Mouse (Mus musculus): ENCODE data around the gene Rhobtb1. TPM values are rescaled to one million over a fixed set of nuclear protein-coding genes. Genes with fewer than 3 reads are reported as not detected.

The Rhobtb1 gene
- polyA plus RNA-seq, 1 experiment from 2014 or later: 9.0 TPM

- Histone ChIP-seq H3K4me3 (no peak overlapping the region), H3K36me3 (peaks cover 13% of the 10 kb centered on the region), H3K9me3 (replicated peaks) (no peaks in the 10 kb centered on the region), H3K4me1 (no peaks in the 10 kb centered on the region), H3K27me3 (replicated peaks) (no peaks in the 10 kb centered on the region), H3K9ac (no peak overlapping the region), H3K27ac (no peak overlapping the region), H3K4me2 (no peak overlapping the region)
- ATAC-seq: no peak
- 60% methylated on average over 6 of the region's 6 CpGs for WGBS (ENCODE audit: insufficient replicate concordance)
Observed at GRCm38 (mm10) chr10:69288720-69289119, 137.5 kb downstream of the Rhobtb1 start.

DNA sequence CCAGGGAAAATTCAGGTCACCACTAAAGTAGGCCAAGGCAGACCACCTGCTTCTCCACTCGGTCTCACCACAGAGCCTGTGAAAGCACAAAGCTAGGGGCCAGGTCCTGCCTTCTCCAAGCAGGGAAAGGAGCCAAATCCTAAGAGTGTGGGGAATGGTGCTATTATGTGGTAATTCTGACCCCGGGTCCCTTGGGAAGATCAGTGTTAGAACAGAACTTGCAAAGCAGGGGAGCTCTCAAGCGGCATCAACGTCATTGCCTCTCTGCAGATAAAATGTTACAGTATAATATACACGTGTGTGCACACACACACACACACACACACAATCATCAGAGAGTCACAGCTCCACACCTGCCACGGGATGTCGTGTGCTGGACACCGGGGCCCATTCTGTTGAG lies 139.5 kb downstream of the Rhobtb1 start:
- H3K9me3 ChIP-seq (replicated peaks): no peaks in the 10 kb centered on the region
- H3K4me1 ChIP-seq: peaks cover under 1% of the 10 kb centered on the region; the same call in 1 of the 2 replicates
- H3K27me3 ChIP-seq (replicated peaks): no peaks in the 10 kb centered on the region
- no peak overlapping the region for H3K4me2 ChIP-seq
- H3K27ac ChIP-seq: no peak overlapping the region
- 77% methylated on average over 8 of the region's 8 CpGs for WGBS (ENCODE audit: insufficient replicate concordance)
- H3K4me3 ChIP-seq: no peak overlapping the region
- no peak for ATAC-seq
- H3K36me3 ChIP-seq: peaks cover 9% of the 10 kb centered on the region; the same call in 1 of the 2 replicates
- no peak overlapping the region for H3K9ac ChIP-seq

DNA sequence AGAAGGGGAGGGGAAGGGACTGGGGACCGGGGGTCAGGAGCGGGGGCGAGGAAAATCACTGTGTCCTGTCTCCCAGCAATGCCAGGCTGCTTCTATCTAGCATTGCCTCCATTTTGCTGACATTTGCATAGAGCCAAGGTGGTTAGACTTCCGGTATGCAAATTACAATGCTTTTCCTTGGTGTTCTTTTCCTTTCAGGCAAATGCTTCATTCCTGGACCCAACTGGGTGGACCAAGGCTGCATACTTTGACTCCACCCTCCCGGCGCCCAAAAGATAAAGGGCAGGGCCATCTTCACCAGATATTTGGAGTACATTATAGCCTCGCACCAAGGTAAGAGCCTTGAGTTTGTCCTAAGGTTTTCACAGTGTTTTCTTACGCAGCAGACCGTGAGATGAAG lies 144.7 kb downstream of the Rhobtb1 start:
- Histone ChIP-seq H3K4me2 (no peak overlapping the region), H3K4me3 (no peak overlapping the region), H3K9me3 (replicated peaks) (no peaks in the 10 kb centered on the region), H3K27me3 (replicated peaks) (no peaks in the 10 kb centered on the region), H3K36me3 (no peaks in the 10 kb centered on the region), H3K9ac (no peak overlapping the region), H3K4me1 (peaks cover 7% of the 10 kb centered on the region; the same call in 1 of the 2 replicates), H3K27ac (no peak overlapping the region)
- ATAC-seq: no peak
- 76% methylated on average over 9 of the region's 9 CpGs for WGBS (ENCODE audit: insufficient replicate concordance)

GRCm38 (mm10) chr10:69299985-69300384 lies 148.8 kb downstream of the Rhobtb1 start:
- no peak overlapping the region for H3K4me3 ChIP-seq
- no peak overlapping the region for H3K27ac ChIP-seq
- no peak overlapping the region for H3K9ac ChIP-seq
- H3K27me3 ChIP-seq (replicated peaks): no peaks in the 10 kb centered on the region
- H3K4me2 ChIP-seq: no peak overlapping the region
- H3K36me3 ChIP-seq: no peaks in the 10 kb centered on the region
- no peaks in the 10 kb centered on the region for H3K9me3 ChIP-seq (replicated peaks)
- no peak for ATAC-seq
- WGBS (ENCODE audit: insufficient replicate concordance): 67% methylated on average over 7 of the region's 7 CpGs
- peaks cover 13% of the 10 kb centered on the region for H3K4me1 ChIP-seq

GRCm38 (mm10) chr10:69302667-69303066 lies 151.4 kb downstream of the Rhobtb1 start:
- Histone ChIP-seq H3K4me1 (peaks cover 25% of the 10 kb centered on the region), H3K9ac (no peak overlapping the region), H3K27ac (no peak overlapping the region), H3K4me2 (no peak overlapping the region), H3K36me3 (no peaks in the 10 kb centered on the region), H3K4me3 (no peak overlapping the region), H3K9me3 (replicated peaks) (no peaks in the 10 kb centered on the region), H3K27me3 (replicated peaks) (no peaks in the 10 kb centered on the region)
- no peak for ATAC-seq
- WGBS (ENCODE audit: insufficient replicate concordance): 60% methylated on average over 3 of the region's 3 CpGs

GRCm38 (mm10) chr10:69304819-69305218 lies 153.6 kb downstream of the Rhobtb1 start:
- H3K27me3 ChIP-seq (replicated peaks): no peaks in the 10 kb centered on the region
- peak overlapping the region; percentile 49; the same call in 1 of the 2 replicates for H3K4me2 ChIP-seq
- H3K36me3 ChIP-seq: no peaks in the 10 kb centered on the region
- no peak overlapping the region for H3K4me3 ChIP-seq
- peaks cover 25% of the 10 kb centered on the region for H3K4me1 ChIP-seq
- ATAC-seq: no peak
- no peaks in the 10 kb centered on the region for H3K9me3 ChIP-seq (replicated peaks)
- no peak overlapping the region for H3K9ac ChIP-seq
- 59% methylated on average over 3 of the region's 3 CpGs for WGBS (ENCODE audit: insufficient replicate concordance)
- peak overlapping the region; percentile 73 for H3K27ac ChIP-seq

GRCm38 (mm10) chr10:69305600-69305999 lies 154.4 kb downstream of the Rhobtb1 start:
- Histone ChIP-seq H3K9me3 (replicated peaks) (no peaks in the 10 kb centered on the region), H3K27ac (peak overlapping the region; percentile 73), H3K4me1 (peaks cover 25% of the 10 kb centered on the region), H3K4me3 (0 out of 2 replicates have a peak overlapping the region, but pooled peaks have one; percentile 0), H3K9ac (no peak overlapping the region), H3K4me2 (peak overlapping the region; percentile 49), H3K27me3 (replicated peaks) (no peaks in the 10 kb centered on the region), H3K36me3 (no peaks in the 10 kb centered on the region)
- ATAC-seq: peak; percentile 73
- WGBS (ENCODE audit: insufficient replicate concordance): 38% methylated on average over 7 of the region's 7 CpGs

DNA sequence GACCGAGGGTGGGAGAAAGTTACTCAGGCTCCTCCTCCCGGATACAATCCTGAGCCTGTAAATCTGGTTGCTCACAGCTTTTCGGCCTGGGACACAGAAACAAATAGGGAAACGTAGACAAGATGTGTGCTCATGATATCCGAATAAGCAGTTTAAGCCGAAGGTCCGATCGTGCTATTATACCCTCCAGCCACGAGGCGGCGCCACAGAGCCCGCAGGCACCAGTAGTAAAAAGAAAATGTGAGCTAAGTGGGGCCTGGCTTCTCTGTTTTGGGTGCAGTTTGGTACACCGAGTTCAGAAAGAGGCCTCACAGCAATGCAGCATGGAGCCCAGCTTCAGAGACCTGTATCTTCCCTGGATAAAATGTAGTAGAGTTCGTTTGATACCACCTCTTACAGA lies 155.0 kb downstream of the Rhobtb1 start:
- WGBS (ENCODE audit: insufficient replicate concordance): 32% methylated on average over 14 of the region's 14 CpGs
- Histone ChIP-seq H3K4me3 (no peak overlapping the region), H3K9me3 (replicated peaks) (no peaks in the 10 kb centered on the region), H3K27me3 (replicated peaks) (no peaks in the 10 kb centered on the region), H3K4me2 (peak overlapping the region; percentile 49), H3K9ac (0 out of 2 replicates have a peak overlapping the region, but pooled peaks have one; percentile 22), H3K27ac (peak overlapping the region; percentile 73), H3K4me1 (peaks cover 25% of the 10 kb centered on the region), H3K36me3 (no peaks in the 10 kb centered on the region)
- 0 out of 2 replicates have a peak, but pooled peaks have one; percentile 14 for ATAC-seq

DNA sequence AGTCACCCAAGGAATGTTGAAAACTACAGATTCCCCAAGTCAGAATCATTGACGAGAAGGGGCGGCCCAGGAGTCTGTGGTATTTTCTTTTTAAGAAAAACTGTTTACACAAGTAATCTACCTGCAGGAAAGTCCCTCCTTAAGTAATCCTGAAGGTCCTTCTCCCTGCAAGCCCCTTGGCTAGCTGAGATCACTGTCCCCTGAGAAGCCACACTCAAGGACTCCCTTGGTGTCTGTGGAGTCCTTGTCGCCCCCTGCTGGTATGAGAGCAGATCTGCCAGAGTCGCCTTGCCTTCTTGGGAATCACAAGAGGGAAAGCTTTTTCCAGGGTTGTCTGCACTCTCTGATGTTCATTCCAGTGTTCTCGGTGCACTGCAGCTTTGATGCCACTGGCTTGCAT lies 155.8 kb downstream of the Rhobtb1 start:
- H3K9me3 ChIP-seq (replicated peaks): no peaks in the 10 kb centered on the region
- no peak overlapping the region for H3K4me2 ChIP-seq
- H3K4me3 ChIP-seq: no peak overlapping the region
- no peaks in the 10 kb centered on the region for H3K27me3 ChIP-seq (replicated peaks)
- WGBS (ENCODE audit: insufficient replicate concordance): 42% methylated on average over 5 of the region's 5 CpGs
- H3K27ac ChIP-seq: no peak overlapping the region
- ATAC-seq: no peak
- no peak overlapping the region for H3K9ac ChIP-seq
- H3K36me3 ChIP-seq: no peaks in the 10 kb centered on the region
- H3K4me1 ChIP-seq: peaks cover 25% of the 10 kb centered on the region

GRCm38 (mm10) chr10:69309109-69309508 lies 157.9 kb downstream of the Rhobtb1 start:
- no peak overlapping the region for H3K27ac ChIP-seq
- H3K9ac ChIP-seq: no peak overlapping the region
- no peaks in the 10 kb centered on the region for H3K9me3 ChIP-seq (replicated peaks)
- 41% methylated on average over 5 of the region's 5 CpGs for WGBS (ENCODE audit: insufficient replicate concordance)
- no peaks in the 10 kb centered on the region for H3K36me3 ChIP-seq
- no peaks in the 10 kb centered on the region for H3K27me3 ChIP-seq (replicated peaks)
- peaks cover 25% of the 10 kb centered on the region for H3K4me1 ChIP-seq
- ATAC-seq: no peak
- H3K4me3 ChIP-seq: no peak overlapping the region
- no peak overlapping the region for H3K4me2 ChIP-seq

DNA sequence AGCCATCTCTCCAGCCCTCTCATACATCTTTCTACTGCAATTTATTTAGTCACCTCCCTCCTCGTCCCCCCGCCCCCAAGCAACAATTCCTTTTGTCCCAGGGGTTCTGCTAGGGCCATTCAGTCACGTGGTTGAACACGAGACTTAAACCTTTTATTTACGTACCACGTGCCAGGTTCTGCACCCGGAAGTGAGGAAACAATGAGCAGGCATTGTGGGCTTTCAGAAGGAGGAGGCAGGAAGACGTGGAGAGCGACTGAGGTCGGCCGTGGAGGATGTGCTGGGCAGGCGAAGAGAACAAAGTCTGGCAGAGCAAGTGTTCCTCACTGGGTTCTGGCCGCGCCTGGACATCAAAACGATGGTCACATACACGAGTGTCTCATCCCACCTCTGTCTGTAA lies 160.6 kb downstream of the Rhobtb1 start:
- H3K4me1 ChIP-seq: 0 out of 2 replicates have a peak, but pooled peaks cover under 1% of the 10 kb centered on the region
- H3K27ac ChIP-seq: no peak overlapping the region
- no peaks in the 10 kb centered on the region for H3K27me3 ChIP-seq (replicated peaks)
- WGBS (ENCODE audit: insufficient replicate concordance): 64% methylated on average over 16 of the region's 16 CpGs
- H3K9ac ChIP-seq: no peak overlapping the region
- H3K9me3 ChIP-seq (replicated peaks): no peaks in the 10 kb centered on the region
- no peak for ATAC-seq
- H3K4me3 ChIP-seq: no peak overlapping the region
- H3K36me3 ChIP-seq: no peaks in the 10 kb centered on the region
- H3K4me2 ChIP-seq: no peak overlapping the region

- 75% methylated on average over 8 of the region's 8 CpGs for WGBS (ENCODE audit: insufficient replicate concordance)
- H3K9ac ChIP-seq: no peak overlapping the region
- H3K9me3 ChIP-seq (replicated peaks): no peaks in the 10 kb centered on the region
- no peaks in the 10 kb centered on the region for H3K27me3 ChIP-seq (replicated peaks)
- H3K36me3 ChIP-seq: no peaks in the 10 kb centered on the region
- H3K4me1 ChIP-seq: no peaks in the 10 kb centered on the region
- H3K27ac ChIP-seq: no peak overlapping the region
- H3K4me2 ChIP-seq: no peak overlapping the region
- no peak for ATAC-seq
- no peak overlapping the region for H3K4me3 ChIP-seq
Observed at GRCm38 (mm10) chr10:69313944-69314343, 162.7 kb downstream of the Rhobtb1 start.

DNA sequence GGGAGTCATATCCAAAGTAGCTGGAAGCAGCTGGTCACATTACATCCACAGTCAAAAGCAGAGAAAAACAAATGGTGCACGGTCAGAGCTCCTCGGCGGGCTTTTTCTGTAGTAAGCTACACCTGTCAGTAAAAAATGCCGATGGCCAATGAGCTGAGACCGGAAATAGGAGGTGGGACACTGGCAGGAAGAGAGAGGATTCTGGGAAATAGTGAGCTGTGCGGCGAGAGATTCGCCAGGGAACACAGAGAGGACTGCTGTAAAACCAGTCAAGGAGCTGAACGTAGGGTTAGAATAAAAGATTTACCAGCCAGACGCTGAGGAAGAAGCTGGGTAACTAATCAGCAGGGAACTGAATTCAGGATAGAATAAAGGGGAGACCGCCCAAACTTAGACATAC lies 167.3 kb downstream of the Rhobtb1 start:
- Histone ChIP-seq H3K4me3 (no peak overlapping the region), H3K9me3 (replicated peaks) (no peaks in the 10 kb centered on the region), H3K36me3 (no peaks in the 10 kb centered on the region), H3K4me2 (no peak overlapping the region), H3K4me1 (no peaks in the 10 kb centered on the region), H3K9ac (no peak overlapping the region), H3K27me3 (replicated peaks) (no peaks in the 10 kb centered on the region), H3K27ac (no peak overlapping the region)
- no peak for ATAC-seq
- WGBS (ENCODE audit: insufficient replicate concordance): 77% methylated on average over 11 of the region's 11 CpGs

Measured in liver, embryonic 12.5 days (tissue).